Mouse (Mus musculus): ENCODE measurements around the gene Acss1.

DNA sequence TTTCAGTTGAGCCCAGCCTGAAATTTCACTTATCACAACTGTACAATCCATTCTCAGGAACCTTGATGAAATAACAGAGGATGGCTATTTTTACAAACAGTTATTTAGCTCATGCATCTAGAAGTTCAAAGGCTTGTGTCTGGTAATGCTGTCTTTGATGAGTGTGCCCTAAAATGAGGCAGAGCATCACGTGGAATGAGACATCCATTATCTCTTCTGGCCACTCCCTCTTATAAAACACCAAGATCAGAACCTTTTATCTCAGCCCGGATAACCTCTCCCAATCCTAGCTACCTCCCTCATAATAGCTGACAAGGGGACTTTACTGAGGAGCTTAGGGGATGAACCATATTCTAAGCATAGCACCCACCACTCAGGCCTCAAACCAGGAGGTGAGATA lies 3.3 kb downstream of the Acss1 start:
- TF ChIP-seq CTCF (IDR thresholded peaks at IDR 0.05; ENCODE audit: low read depth) (no peak), EP300 (IDR thresholded peaks at IDR 0.05; ENCODE audit: low read depth) (no peak)
